Mouse (Mus musculus): ENCODE data around the gene Uts2r.

Gene Uts2r

DNA sequence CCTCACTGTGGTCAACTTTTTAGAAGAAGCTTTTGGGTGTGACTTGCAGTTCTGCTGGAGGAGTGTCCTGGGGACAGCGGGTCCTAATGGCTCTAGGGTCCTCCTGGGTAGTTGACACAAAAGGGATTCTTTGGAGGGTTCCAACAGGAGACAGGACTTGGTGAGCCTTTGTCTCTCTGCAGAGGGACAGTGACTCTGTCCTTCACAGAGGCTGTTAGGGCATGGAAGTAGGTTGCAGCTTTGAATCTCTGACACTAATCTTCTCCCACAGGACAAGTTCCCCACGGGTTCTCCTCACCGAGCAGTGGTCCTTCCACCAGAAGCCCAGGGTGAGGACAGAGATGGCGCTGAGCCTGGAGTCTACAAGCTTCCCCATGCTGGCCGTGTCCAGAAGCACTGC is at the start of gene Uts2r:
Gene Uts2r, plus strand, starts transcription at position 301 of the 400 bp plus-strand sequence.
- no peak for DNase-seq (ENCODE audit: low spot score in 2 of 2)

DNA sequence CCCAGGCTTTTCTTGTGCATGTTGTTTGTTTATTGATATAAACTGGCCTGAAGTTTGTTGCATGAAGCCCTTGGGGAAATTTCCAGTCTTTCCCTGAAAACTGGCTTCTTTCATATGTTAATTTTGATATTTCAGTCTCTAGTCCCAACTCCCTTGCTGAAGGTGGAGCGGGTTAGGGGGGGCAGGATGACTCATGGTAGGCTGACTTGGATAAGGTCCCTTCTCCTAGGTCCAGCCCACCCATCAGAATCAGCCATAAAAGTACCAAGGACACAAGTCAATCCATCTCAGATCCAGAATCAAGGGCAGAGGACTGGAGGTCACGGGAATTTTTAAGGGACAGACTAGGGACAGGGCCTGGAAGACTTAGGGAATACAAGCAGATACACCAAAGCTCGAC is 49.0 kb upstream of the Uts2r start:
- DNase-seq (ENCODE audit: low spot score in 2 of 2) = no peak

GRCm38 (mm10) chr11:121111601-121112000 is 48.5 kb upstream of the Uts2r start:
- DNase-seq (ENCODE audit: low spot score in 2 of 2) = no peak

- no peak for DNase-seq (ENCODE audit: low spot score in 2 of 2)
Measured at GRCm38 (mm10) chr11:121112091-121112775, 47.8 kb upstream of the Uts2r start.

- no peak for DNase-seq (ENCODE audit: low spot score in 2 of 2)
Measured at GRCm38 (mm10) chr11:121118106-121118505, 42.0 kb upstream of the Uts2r start.

DNA sequence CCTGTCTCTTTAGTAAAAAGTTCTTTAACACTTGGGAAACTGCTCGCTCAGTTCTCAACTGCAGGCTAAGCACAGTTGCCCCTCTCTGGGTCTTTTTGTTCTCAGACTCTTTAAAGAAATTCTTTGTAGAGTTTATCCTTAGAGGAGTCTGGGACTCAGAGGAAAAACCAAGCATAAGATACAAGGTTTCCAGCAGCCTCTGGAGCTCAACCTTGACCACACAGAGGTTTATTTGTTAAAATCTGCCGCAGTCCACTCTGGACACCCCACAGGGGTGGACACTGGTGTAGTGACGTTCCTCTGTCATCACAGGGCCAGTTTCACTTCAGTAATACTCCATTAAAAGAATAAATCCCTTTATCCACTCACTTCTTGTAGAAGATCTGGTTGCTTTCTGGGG is 41.5 kb upstream of the Uts2r start, which contains the start of gene Tex19.2:
Gene Tex19.2, minus strand, starts transcription at position 101 of the 400 bp plus-strand sequence.
- DNase-seq (ENCODE audit: low spot score in 2 of 2) = no peak

DNA sequence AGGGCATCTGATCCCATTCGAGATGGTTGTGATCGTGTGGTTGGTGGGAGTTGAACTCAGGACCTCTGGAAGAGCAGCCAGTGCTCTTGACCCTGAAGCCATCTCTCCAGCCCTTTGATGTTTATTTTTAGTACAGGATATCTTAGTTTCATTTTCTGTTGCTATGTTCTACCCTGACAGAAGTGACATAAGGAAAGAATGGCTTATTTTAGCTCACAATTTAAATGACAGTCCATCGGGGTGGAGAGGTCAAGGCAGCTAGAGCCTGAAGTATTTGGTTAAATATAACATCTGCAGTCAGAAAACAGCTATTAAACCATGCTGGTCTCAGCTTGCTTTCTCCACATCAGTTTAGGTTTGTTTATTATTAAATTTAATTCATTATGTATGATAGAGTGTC is 38.9 kb upstream of the Uts2r start:
- DNase-seq (ENCODE audit: low spot score in 2 of 2) = no peak

- DNase-seq (ENCODE audit: low spot score in 2 of 2) = no peak
Measured at GRCm38 (mm10) chr11:121122024-121122670, 37.9 kb upstream of the Uts2r start.

- no peak for DNase-seq (ENCODE audit: low spot score in 2 of 2)
Measured at GRCm38 (mm10) chr11:121123438-121123837, 36.6 kb upstream of the Uts2r start.

GRCm38 (mm10) chr11:121125522-121126172 is 34.4 kb upstream of the Uts2r start:
- no peak for DNase-seq (ENCODE audit: low spot score in 2 of 2)

DNA sequence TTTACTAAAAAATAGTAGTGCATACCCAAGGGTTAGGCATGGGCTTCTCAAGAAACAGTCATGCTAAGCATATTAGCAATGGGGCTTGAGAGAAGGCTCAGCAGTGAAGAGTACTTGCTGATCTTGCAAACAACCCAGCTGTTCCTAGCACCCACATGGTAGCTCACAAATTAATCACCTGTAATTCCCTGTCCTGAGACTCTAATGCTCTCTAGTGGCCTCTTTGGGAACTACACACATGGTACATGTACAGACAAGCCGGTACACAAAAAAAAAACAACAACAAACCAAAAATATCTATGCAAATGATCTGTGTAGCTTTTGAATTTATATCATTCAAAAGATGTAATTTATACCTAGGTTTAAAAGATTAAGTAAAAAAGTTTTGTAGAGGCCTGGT is 33.7 kb upstream of the Uts2r start:
- DNase-seq (ENCODE audit: low spot score in 2 of 2) = no peak

- no peak for DNase-seq (ENCODE audit: low spot score in 2 of 2)
Measured at GRCm38 (mm10) chr11:121127441-121127840, 32.6 kb upstream of the Uts2r start.

DNA sequence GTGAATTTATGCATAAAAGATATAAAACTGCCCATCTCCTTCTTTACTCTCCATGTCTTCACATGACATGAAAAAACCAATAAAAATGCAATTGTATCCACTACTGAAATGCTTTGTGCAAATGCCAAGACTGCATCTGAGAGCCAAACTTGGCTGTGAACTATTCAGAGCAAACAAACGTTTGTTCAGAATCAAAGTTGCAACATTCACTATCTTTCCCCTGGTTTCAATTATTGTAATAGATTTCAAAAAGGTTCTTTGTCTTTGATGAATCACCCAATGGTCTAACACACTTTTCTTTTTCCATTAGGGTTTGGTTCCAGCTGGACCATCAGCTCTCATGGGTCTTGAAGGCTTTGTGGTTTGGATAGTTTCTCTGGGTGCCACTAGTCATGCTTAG is 30.5 kb upstream of the Uts2r start:
- no peak for DNase-seq (ENCODE audit: low spot score in 2 of 2)

GRCm38 (mm10) chr11:121134600-121134999 is 25.5 kb upstream of the Uts2r start:
- DNase-seq (ENCODE audit: low spot score in 2 of 2) = no peak

DNA sequence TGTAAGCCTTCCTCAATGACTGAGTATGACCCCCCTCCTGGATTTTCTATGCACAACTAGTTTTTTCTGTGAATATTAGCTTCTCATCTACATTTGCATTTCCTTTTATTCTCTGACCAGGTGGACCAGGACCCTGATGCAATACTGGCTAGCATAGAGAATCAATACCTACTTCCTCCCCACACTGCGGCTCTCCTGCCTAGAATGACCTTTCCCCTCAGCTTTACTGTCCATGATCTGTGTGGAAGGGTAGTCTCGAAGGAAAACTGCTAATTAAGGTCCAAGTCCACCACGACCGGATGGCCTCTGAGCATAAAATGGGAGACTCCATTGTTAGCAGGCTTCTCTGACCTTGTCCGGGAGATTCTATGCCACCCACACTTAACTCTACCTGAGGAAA is 22.4 kb upstream of the Uts2r start:
- DNase-seq (ENCODE audit: low spot score in 2 of 2) = no peak

- no peak for DNase-seq (ENCODE audit: low spot score in 2 of 2)
Measured at GRCm38 (mm10) chr11:121138732-121139131, 21.3 kb upstream of the Uts2r start.

- no peak for DNase-seq (ENCODE audit: low spot score in 2 of 2)
Measured at GRCm38 (mm10) chr11:121143325-121144015, 16.6 kb upstream of the Uts2r start.

DNA sequence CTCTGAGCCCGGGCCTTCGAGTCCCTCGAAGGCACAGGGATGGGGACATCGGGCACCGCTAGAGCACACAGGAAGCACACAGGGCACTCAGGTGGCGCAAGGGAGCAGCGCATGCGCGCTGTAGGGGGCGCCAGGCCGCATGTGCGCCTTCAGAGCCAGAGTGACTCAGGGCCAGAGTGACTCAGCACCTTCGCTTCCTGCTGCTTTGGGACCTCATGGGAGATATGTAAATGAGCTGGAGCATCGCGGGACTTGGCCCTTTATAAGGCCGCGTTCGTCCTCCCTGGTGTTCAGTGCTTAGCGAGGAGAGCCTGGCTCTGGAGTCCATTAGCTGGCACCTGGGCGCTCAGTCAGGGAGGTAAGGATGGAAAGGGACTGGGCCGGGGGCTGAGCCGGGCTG is 14.2 kb upstream of the Uts2r start, which contains the start of gene Tex19.1:
Gene Tex19.1, plus strand, starts transcription at position 279 of the 400 bp plus-strand sequence.
- DNase-seq (ENCODE audit: low spot score in 2 of 2) = no peak

DNA sequence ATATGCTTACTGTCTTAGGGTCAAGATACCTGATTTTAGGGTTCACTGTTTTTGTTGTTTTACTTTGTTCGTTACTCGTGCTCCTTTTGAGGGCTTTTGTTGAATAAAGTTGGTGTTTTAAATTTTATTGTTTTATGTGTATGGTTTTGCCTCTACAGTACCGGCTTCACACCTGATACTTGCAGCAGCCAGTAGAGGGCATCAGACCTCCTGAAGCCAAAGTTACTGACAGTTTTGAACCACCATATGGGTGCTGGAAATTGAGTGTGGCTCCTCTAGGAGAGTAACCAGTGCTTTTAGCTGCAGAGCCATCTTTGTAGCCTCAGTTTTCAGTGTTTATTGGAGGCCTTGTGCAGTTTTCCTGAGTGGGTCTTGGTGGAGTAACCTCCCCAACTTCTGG is 11.9 kb upstream of the Uts2r start:
- no peak for DNase-seq (ENCODE audit: low spot score in 2 of 2)

- DNase-seq (ENCODE audit: low spot score in 2 of 2) = no peak
Measured at GRCm38 (mm10) chr11:121154203-121154602, 5.9 kb upstream of the Uts2r start.

DNA sequence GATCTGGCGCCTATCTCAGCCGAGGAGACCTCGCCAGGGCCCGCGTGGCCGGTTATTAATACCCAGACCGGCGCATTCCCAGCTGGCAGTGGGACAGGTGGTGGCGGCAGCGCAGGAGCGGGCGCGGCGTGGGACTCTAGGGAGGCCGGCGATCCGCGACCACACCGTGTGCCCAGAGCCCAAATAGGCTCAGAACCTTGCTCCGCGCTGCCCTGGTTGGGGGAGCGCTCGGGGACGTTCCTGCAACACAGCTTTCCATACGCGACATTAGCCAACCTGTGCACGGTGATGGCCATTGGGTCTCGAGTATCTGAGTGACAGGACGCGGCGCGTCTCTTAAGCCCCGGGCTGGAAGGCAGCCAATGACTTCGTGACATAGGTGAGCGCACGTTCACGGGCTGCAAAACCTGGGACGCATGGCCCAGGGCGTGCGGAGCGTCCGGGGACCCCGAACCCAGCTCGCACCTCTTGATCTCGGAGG is 3.6 kb upstream of the Uts2r start:
- no peak for DNase-seq (ENCODE audit: low spot score in 2 of 2)

All from frontal cortex, postnatal 14 days (tissue).